8 mouse cellular contexts compared by ENCODE assay signal in genomic region chr17:31295215-31295891, GRCm38 (mm10). TPM values are rescaled to one million over a fixed set of nuclear protein-coding genes. Genes with fewer than 3 reads are reported as not detected.
DNase-seq lines count a peak whose midpoint lies in the region; ATAC-seq and TF ChIP-seq lines count a peak whose summit lies in the region.

No protein-coding gene starts in this region.

- H3K27me3 ChIP-seq in forebrain, embryonic 15.5 days = no peaks in the 10 kb centered on the region
- no peaks in the 10 kb centered on the region for H3K27me3 ChIP-seq in kidney, postnatal 0 days (ENCODE audit: insufficient read depth, low read length)

- WGBS in forebrain, embryonic 15.5 days = 24% methylated on average over 25 of the region's 25 CpGs
- WGBS in kidney, postnatal 0 days = 31% methylated on average over 25 of the region's 25 CpGs

- peak overlapping the region; percentile 99 for H3K4me2 ChIP-seq in forebrain, embryonic 15.5 days (replicated peaks)
- peak overlapping the region; percentile 96 for H3K4me2 ChIP-seq in kidney, postnatal 0 days (ENCODE audit: low read length)

- peak overlapping the region; percentile 77 for H3K4me3 ChIP-seq in forebrain, embryonic 15.5 days
- H3K4me3 ChIP-seq in kidney, postnatal 0 days (replicated peaks; ENCODE audit: low read depth, low read length) = peak overlapping the region; percentile 58

- H3K9ac ChIP-seq in forebrain, embryonic 15.5 days (replicated peaks) = peak overlapping the region; percentile 86
- peak overlapping the region; percentile 66 for H3K9ac ChIP-seq in kidney, postnatal 0 days (ENCODE audit: low read depth, low read length)

- DNase-seq in heart, adult 11 months = peak; percentile 95
- DNase-seq in heart, adult 8-10 months (ENCODE audit: low spot score) = no peak
- DNase-seq in adrenal gland, postnatal 25 days = peak; percentile 42
- DNase-seq in kidney, postnatal 0 days (ENCODE audit: low spot score) = peak; percentile 52
- DNase-seq in spleen, postnatal 10 days (ENCODE audit: low spot score in 2 of 2) = peak; percentile 74 to 84
- DNase-seq in right cerebral cortex, postnatal 14 days = no peak

- peak overlapping the region; percentile 71 for H3K27ac ChIP-seq in forebrain, embryonic 15.5 days (replicated peaks)
- no peak overlapping the region for H3K27ac ChIP-seq in kidney, postnatal 0 days

- no peaks in the 10 kb centered on the region for H3K9me3 ChIP-seq in forebrain, embryonic 15.5 days
- no peaks in the 10 kb centered on the region for H3K9me3 ChIP-seq in kidney, postnatal 0 days (replicated peaks; ENCODE audit: low read length)

- no peaks in the 10 kb centered on the region for H3K36me3 ChIP-seq in forebrain, embryonic 15.5 days
- H3K36me3 ChIP-seq in kidney, postnatal 0 days (ENCODE audit: insufficient read depth, low read length) = no peaks in the 10 kb centered on the region

- peak; percentile 44; the same call in 1 of the 2 replicates for ATAC-seq in forebrain, embryonic 15.5 days (replicated peaks)
- peak; percentile 7; the same call in 1 of the 2 replicates for ATAC-seq in kidney, postnatal 0 days (replicated peaks; ENCODE audit: low FRiP score, low read depth)
- ATAC-seq in megakaryocyte, adult 5-6 weeks (ENCODE audit: poor library complexity, severe bottlenecking) = peak; percentile 69

- peak; percentile 59 for TF ChIP-seq CTCF in kidney, postnatal 0 days (IDR thresholded peaks at IDR 0.05; ENCODE audit: low read depth)

- H3K4me1 ChIP-seq in forebrain, embryonic 15.5 days = peaks cover 25% of the 10 kb centered on the region
- peaks cover 13% of the 10 kb centered on the region; the same call in 1 of the 2 replicates for H3K4me1 ChIP-seq in kidney, postnatal 0 days (replicated peaks; ENCODE audit: insufficient read depth, low read length)

RNA-seq across cellular contexts. Expression of gene Slc37a1, which starts 8.8 kb away (rescaled TPM):
- total RNA-seq in heart, adult 8-10 months (2022) = 10 to 100 TPM in 2 of 4 experiments, 1 to 10 TPM in 2; 7.9 to 11.9 (median 10.0) TPM
- total RNA-seq in adrenal gland, postnatal 25 days (2021) = 15.5 and 16.3 TPM in 2 replicates
- polyA plus RNA-seq in forebrain, embryonic 15.5 days (2015; fragmentation: Nextera tagmentation; extraction: Ambion mirVana) = 12.5 and 14.9 TPM in 2 replicates
- 2.8 and 3.9 TPM in 2 replicates for polyA plus RNA-seq in kidney, postnatal 0 days (2015; fragmentation: Nextera tagmentation; extraction: Ambion mirVana)
- total RNA-seq in megakaryocyte, adult 5-6 weeks (2015) = 6.3 and 8.1 TPM in 2 replicates
- total RNA-seq in megakaryocyte, adult 5-6 weeks (2017) = 3.9 and 10.6 TPM in 2 replicates

RNA-seq across cellular contexts. Expression of gene Rsph1, which starts 18.2 kb away (rescaled TPM):
- total RNA-seq in heart, adult 8-10 months (2022) = 1 to 10 TPM in 2 of 4 experiments, under 1 TPM in 2; 0.59 to 1.3 (median 0.91) TPM
- total RNA-seq in adrenal gland, postnatal 25 days (2021) = 4.3 and 6.4 TPM in 2 replicates
- polyA plus RNA-seq in forebrain, embryonic 15.5 days (2015; fragmentation: Nextera tagmentation; extraction: Ambion mirVana) = 4.0 and 6.7 TPM in 2 replicates
- 1.3 and 2.2 TPM in 2 replicates for polyA plus RNA-seq in kidney, postnatal 0 days (2015; fragmentation: Nextera tagmentation; extraction: Ambion mirVana)
- total RNA-seq in megakaryocyte, adult 5-6 weeks (2015) = 0.36 TPM in 2 replicates
- total RNA-seq in megakaryocyte, adult 5-6 weeks (2017) = 0.66 and 1.1 TPM in 2 replicates

Comparison
In these comparisons a context has a peak if more than half of its experiments do, and no peak if none do; other contexts are left out.
1. DNase-seq: peak in heart, adult 11 months (single experiment), adrenal gland, postnatal 25 days (single experiment), kidney, postnatal 0 days (single experiment) and spleen, postnatal 10 days (2 of 2); none in heart, adult 8-10 months (single experiment) and right cerebral cortex, postnatal 14 days (single experiment).
2. ATAC-seq: peak in every context shown above with its lines; median percentile 69 in megakaryocyte, adult 5-6 weeks; 44 in forebrain, embryonic 15.5 days; 7 in kidney, postnatal 0 days.